Mouse (Mus musculus): ENCODE data around the gene Slc48a1.

Slc48a1 gene

DNA sequence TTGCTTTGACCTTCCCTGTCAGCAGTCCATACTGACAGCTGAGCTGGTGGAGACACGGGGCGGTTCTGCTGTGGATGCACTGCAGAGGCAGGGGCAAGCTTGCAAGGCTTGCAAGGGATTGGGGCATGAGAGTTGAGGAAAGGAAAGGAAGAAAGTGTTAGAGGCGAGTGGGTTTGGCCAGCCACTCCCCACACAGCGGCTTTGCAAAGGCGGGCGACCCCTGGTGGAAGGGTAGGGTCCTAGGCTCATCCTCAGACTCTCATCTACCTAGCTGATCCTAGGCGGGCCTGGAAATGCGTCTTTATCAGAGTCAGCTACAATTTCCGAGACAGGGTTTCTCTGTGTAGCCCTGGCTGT lies 4.4 kb downstream of the Slc48a1 start:
- peak; percentile 88 for DNase-seq (ENCODE audit: low spot score)

DNA sequence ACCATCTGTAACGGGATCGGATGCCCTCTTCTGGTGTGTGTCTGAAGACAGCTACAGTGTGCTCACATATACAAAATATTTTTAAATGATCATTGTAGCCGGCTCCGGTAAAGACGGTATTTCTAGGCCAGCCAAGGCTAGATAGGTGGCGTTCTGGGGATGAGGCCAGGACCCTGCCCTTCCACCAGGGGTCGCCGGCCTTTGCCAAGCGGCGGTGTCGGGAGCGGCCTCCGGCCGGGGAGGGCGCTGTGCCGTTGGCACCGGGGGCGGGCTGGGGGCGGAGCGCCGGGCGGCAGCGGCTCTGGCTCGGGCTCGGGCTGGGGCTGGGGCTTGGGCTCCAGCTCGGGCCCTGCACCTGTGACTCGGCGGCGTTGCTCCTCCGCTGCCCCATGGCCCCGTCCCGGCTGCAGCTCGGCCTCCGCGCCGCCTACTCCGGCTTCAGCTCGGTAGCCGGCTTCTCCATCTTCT lies 5.8 kb downstream of the Slc48a1 start:
- peak; percentile 92 for DNase-seq (ENCODE audit: low spot score)

DNA sequence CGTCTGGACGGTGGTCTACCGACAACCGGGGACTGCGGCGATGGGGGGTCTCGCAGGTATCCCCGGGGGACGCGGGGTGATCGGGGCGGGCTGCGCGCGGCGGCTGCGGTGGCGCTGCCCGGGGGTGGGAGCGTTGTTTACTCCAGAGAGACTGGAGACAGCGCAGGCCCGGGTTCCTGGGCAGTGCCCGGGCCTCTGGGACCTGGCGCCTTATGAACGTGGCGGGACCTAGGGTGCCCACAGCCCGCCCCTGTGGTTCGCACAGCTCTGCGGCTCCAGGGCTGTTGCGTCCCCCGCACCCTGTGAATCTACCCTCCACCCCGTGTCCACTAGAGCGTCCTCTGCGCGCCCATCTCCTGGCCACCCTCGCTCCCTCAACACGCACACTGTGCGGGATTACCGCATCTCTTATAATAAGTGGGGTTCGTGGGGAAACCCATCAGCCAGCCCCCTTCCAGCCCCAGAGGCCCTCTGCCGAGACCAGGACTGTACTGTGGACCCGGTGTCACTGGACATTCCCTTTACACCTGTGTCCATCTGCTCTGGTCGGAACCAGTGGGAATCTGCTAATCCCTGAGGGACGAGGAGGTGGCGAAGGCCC lies 6.3 kb downstream of the Slc48a1 start:
- no peak for DNase-seq (ENCODE audit: low spot score)

DNA sequence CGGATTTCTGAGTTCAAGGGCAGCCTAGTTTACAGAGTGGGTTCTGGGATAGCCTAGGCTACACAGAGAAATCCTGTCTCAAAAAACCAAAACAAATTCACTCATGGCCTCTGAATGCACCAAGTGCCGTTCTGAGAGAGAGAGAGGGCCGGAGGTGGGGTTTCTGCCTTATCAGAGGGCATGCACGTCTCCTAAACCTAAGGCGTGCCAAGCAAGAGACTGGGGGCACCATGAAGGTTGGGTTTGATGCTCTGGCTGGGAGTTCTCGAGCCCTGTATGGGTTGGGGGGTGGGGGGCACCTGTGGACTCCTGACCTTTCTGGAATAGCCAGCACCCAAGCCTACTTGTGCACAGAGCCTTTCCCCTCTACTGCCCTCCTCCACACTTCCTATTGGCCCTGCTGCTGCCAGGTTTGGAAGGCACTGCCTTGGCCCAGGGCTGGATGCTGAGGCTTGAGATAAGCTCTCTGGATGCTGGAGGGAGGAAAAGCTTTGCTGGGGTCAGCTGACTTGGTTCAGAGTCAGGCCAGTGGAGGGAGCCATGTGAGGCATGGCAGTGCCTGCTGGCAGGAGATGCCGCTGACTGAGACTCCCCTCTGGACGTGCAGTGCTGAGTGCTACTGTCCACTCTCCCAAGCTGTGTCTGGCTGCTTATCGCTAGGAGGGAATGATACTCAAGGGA lies 7.6 kb downstream of the Slc48a1 start:
- no peak for DNase-seq (ENCODE audit: low spot score)

DNA sequence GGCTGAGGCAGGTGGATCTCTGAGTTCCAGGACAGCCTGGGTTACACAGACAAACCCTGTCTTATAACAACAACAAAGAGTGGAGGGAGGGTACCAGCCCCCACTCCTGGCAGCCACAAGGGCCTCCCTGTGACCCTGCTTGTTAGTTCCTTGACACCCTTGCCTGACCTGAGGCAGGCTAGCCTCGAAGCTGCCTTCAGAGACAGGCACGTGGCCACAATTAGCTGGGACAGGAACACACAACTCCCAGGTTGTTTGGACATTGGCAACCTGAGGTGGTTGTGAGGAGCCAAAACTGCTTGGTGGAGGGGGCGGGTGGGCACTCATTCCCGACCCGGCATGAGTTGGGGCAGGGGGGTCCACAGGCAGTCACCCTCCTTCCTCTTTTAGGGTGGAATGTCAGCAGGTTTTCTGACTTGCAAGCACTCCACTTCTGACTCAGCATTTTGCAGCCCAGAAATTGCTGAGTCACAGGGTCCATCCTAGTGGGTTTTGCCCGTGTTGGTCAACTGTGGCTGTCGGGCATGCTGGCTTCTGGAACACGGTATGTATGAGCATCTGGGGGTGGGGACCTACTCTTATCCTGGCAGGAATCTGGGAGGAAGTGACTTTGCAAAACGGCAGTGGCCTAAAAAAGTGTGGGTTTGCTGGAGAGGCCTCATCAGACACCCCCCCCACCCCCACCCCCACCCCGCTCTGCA lies 8.2 kb downstream of the Slc48a1 start:
- DNase-seq (ENCODE audit: low spot score): no peak

DNA sequence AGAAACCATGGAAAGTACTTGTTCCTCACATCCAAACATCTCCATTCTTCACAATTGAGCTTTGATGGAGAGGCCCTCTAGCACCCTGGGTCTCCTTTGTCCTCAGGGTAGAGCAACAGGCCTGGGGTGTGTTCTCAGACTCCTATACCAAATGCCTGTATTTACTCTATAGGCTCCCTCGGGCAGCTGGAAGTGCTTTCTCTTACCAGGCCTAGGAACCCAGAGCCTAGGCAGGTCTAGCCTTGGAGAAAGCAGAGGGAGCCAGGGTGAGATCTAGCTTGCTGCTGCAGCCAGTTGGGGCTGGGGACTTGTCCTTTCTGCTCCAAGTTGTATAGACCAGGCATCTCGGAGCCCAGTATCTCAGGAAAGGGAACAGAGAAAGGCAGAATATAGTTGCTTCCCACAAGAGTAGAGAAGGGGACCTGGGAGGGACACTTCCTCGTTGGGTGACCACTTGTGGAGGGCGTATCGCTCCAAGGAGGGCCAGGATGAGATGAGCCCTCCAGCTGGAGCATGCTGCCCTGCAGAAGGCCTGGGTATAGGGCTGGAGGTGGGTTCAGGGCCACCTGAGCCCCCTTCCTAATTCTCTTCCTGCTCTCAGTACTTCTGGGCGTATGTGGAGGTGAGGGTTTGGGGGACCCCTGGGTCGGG lies 9.0 kb downstream of the Slc48a1 start:
- DNase-seq (ENCODE audit: low spot score): no peak

DNA sequence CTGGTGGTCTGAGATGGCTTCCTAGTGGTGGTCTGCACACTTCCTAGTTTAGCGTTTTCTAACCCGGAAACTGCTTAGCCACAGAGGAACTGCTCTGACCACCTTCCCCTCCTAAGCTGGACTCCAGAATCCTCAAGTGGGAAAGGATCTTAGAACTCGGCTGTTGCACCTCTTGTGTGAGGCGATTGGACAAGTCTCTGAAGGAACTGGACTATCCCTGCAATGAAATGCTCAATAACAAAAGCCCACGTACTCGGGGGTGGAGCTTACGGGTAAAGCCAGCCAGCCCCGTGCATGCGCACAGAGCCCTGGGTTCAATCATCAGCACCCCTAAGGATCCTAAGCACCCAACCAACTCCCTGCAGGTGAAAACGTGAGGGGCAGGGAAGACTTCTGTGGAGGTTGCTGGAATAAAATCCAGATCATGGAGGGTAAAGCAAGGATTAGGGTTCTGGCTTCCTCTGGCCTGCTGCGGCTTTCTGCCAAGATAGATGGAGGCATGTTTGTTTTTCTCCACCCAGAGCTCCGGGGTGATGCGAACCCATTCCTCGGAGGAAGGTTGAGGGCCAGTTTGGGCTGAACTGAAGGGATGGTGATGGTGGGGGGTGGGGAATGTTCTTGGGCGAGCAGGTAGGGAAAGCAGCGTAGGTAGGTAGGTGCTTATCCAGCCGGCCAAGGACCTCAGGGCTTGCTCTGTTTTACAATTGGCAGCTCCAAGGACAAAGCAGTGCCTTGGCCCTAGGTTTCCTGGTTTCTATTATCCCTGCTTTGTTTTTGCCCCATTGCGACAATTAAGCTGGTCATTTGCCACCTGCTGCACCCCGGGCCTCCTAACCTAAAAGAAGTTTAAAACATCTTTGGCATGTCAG lies 9.7 kb downstream of the Slc48a1 start:
- DNase-seq (ENCODE audit: low spot score): no peak

DNA sequence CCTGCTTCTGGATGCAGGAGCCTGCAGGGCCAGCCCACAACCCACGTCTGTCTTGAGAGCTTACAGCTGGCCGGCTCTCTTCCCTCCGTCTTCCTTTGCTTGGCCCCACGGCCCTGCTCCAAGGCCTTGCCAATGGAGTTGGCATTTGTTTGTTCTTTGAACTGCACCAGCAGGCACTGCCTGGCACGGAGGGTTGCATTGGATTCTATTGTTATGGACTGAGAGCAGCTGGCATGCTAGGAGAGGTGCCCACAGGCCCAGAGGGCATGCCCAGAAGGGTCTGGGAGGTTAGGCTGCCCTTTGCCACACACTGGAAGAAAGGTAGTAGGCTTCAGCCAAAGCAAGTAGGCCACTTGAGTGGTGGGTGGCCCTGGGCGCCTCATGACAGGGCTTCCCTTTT lies 10.5 kb downstream of the Slc48a1 start:
- no peak for DNase-seq (ENCODE audit: low spot score)

DNA sequence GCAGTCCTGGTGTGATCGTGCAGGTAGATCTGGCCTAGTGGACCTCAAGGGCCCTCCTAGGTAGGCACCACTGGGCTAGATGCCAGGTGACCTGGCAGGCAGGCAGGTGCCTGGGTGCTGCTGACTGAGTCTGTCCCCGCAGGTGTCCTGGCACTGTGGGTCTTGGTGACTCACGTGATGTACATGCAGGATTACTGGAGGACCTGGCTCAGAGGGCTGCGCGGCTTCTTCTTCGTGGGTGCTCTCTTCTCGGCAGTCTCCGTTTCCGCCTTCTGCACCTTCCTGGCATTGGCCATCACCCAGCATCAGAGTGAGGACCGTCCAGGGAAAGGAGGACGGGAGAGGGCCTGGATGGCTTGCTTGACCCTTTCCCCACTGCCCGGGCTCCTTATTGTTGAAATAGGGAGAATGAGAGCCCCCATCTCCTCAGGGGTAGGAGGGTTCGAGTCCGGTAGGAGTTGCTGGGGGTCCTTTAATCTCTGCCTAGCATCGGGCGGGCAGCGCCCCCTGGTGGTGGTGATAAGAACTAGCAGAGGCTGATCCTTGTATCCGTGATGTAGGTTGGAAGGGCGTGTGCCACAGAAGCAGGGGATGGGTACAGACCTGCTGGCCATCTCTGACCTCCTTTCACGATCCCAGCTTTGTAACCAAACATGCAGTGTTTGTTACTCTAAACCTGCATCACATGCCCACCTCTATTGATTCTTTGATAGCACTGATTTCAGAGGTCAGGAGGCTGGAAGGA lies 11.6 kb downstream of the Slc48a1 start:
- no peak for DNase-seq (ENCODE audit: low spot score)

DNA sequence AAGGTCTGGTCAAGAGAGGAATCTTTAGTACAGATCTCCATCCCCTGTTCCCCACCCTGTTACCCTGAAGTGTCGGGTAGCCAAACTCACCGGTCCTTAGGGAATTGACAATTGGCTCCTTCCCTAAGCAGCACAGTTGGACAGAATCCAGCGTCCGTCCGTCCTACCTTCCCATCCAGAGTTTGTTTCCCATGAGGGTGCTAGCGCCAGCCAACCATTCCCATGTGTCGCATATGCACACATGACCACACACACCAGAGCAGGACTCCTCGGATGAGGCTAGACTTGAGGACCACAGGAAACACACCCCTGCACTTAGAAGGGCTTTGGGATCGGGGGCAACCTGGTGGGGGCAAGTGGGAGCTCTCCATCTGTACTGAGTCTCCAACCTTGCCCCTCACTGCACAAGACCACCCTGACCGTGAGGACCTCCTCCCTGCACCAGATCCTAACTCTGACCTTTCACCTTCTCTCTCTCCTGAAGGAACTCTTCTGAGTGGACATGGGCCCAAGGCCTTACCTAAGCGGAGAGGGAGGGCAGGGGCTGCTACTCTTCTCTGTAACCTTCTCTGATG lies 12.9 kb downstream of the Slc48a1 start:
- DNase-seq (ENCODE audit: low spot score): no peak

DNA sequence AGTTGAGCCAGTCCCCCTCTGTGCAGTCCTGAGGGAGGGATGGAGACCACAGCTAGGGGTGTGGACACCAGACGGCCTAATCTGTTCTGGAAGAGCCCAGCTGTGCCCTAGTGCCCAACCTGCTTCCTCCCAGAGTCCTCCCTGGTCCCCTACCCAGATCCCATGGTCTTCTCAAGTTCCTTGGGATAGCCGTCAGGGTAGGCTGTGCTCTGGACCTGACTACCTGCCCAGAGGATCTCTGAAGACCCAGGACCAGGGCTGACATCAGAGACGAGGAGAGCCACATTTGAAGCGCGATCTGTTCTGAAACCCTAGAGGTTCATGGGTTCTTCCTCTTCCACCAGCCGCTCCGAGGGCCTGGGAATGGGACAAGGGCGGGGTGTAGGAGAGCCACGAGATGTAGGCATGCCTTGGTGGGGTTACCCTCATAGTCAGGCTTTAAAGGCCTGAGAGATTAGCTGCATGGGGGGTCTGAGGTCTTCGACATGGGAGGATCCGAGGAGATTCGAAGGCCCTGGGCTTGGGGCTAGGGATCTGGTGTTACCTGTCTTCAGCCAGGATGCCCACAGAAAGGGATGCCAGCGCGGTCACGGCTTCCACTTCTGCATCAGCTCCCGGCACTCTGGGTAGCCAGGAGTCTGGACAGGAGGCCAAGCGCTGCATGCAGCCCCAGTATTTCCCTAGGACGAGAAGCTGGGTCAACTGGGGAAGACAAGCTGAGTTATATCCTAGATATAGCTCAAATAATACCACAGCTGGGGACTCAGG lies 15.2 kb downstream of the Slc48a1 start:
- no peak for DNase-seq (ENCODE audit: low spot score)

DNA sequence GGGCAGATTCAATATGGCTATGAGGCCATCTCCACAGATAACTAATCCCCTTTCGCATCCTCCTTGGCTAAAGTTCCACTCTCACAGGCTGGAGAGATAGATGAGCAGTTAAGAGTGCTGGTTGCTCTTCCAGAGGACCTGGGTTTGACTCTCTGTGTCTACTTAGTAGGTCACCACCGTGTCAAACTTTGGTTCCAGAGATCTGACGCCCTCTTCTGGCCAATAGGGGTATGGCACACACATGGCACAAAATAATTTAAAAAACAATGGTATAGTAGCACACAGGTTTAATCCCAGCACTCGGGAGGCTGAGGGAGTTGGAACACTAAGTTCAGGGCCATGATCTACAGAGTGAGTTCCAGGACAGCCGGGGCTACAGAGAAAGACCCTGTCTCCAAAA lies 15.9 kb downstream of the Slc48a1 start:
- no peak for DNase-seq (ENCODE audit: low spot score)

DNA sequence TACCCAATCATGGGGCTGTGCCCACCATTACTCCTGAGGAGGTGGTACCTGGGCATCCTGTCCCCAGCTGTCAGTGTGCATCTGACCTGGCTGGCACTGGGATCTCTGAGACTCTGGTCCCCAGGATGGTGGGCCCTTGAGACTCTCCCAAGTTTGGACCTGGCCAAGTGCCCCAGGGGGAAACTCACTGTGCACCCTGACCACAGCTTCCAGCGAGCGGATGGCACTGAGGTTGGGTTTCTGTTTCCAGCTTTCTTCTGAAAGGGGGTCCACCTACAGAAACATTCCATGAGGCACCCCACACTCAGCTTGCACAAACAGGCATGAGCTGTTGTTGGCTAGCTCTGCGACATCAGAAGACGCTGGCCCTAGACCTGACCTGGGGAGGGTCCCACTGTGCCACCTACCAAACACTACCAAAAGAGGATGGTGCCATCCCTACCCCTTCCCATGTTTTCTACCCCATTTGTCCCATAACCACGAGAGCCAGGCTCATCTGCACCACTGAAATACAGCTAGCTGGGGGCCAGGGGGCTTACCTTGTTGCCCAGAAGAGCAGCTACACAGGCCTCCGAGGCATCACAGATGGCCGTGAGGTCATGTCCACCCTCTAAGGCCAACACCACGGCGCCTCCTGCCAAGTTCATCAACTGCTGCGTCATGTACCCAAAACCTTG lies 17.4 kb downstream of the Slc48a1 start:
- no peak for DNase-seq (ENCODE audit: low spot score)

DNA sequence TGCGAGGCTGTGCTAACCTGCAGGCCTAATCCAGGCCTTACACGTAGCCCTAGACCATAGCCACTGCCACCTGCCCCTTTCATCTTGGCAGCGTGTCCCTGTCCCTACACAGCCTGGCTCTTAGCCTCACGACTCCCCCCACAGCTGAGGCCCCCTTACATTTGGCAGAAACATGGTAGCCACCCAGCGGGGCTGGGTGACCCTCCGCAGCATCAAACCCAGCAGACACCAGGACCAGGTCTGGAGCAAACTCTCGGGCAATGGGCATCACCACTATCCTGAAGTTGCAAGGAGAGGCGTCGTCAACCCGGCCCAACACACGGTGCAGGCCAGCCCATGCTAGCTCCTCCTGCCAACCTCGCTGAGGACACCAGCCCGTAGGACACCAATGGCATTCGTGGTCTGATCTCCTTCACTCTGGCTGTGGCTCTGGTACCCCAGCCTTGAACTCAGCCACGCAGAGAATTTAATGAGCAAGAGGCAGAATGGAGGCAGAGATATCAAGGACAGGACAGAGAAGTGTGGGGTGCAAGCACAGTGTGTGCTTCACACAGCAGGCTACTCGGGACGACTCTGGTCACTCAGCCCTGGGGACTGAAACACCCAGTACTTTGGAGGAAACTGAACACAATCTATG lies 18.5 kb downstream of the Slc48a1 start:
- no peak for DNase-seq (ENCODE audit: low spot score)

DNA sequence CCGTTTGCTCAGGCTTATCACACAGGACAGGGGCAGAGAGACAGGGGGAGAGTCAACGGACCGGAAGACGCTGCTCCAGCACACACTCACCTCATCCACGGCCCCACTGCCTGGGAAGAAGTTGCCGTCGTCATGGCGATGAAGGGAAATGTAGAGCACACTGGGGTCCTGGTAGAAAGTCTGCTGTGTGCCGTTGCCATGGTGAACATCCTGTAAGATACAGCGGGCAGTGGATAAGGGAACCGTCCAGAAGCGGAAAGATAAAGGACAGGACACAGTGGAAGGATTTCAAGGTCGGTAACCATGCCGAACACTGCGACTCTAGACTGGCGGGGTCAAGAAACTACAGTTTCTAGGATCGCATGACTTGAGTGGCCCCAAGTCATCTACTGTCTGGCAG lies 19.8 kb downstream of the Slc48a1 start:
- no peak for DNase-seq (ENCODE audit: low spot score)

DNA sequence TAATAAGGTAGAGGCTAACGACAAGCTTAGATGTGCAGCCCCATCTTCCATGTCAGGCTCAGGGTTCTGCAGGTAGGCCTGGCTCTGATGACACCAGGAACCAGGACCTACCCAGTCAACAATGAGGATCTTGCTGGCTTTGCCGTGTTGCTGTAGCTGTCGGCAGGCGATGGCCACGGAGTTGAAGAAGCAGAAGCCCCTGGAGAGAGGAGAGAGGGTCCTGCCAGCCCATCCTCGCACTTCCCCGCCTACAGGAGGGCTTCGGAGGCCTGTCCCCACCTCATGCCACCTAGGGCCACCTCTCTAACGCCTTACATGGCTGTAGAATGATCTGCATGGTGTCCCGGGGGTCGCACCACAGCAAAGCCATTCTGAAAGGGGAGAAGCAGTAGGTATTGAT lies 21.1 kb downstream of the Slc48a1 start:
- DNase-seq (ENCODE audit: low spot score): no peak

DNA sequence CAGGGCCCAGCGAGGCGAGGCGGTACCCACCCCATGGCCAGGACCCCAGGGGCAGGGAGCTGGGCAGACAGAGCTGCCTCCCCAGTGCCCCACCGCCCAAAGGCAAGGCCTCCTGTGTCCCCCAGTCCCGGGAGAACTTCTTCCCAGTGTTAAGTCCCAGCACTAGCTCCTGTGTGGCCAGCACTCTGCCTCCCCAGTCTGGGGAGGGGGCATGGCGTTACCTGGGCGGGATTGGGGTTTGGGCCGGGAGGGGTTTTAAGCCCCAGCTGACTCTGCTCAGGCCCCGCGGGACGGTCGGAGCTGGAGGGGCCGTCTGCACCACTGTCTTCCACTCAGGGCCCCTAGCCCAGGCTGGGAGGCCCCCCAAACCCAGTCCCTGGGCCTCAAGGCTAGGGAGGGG lies 22.5 kb downstream of the Slc48a1 start:
- no peak for DNase-seq (ENCODE audit: low spot score)

DNA sequence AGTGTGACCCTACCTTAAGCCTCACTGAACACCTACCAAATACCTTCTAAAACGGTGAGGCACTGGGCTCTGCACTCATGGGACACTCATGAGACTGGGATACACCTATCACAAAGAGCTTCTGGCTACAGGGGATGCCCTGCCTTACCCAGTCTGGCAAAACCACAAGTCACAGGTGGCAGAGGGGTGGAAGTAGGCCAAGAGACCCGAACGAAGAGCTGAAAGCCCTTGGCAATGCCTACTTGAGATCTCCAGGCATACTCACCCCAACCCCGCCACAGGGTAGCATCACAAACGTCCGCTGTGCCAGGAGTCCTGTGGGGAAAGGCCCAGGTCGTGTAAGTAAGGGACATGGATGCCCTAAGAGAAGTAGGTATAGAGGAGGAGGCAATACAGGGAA lies 23.5 kb downstream of the Slc48a1 start:
- DNase-seq (ENCODE audit: low spot score): no peak

DNA sequence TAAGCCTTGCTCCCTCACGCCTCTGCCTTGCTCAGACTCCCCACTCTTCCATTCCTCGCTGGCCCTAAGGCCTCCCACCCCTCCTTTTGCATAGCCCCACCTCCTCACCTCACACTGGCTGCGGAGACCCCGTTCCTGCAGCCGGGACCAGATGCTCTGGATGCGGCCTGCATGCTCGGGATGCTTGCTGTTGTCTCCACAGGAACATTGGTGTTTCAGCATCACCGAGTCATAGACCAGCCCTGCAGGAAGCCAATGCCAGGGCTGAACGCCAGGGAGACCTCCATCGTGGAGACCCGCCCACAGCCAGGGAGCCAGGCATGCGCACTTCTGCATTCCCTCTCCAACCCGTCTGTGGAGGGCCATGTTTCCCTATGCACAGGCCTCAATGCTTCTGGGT lies 24.3 kb downstream of the Slc48a1 start:
- DNase-seq (ENCODE audit: low spot score): no peak
